Mouse (Mus musculus): Measurements from ENCODE around the gene Atp11a.

DNA sequence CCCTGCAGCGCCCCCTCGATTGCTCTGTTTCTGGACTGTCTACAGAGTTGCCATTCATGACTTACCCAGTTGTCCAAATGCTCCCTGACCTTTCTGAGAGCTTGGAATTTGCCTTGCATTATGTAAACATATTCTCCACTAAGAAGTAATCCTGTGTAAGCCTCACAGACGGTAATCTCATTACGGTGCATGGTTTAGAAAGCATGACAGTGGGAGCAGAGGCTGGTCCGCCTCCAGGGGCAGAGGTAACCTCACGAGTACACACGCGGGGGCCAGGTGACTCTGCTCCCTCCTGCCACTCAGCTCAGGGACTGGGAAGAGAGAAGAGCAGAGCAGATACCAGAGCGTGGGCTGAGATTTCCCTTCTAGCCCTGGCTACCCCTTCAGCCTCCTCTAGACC, 37.7 kb upstream of the Atp11a start:
- TF ChIP-seq CTCF (IDR thresholded peaks at IDR 0.05; ENCODE audit: low read depth), result no peak
- TF ChIP-seq EP300 (optimal IDR thresholded peaks at IDR 0.05), result no peak
